Mouse (Mus musculus) MEL (cell line): Measurements from ENCODE around the gene Polr2i. TPM values are rescaled to one million over a fixed set of nuclear protein-coding genes. Genes with fewer than 3 reads are reported as not detected.
A peak's percentile ranks its signal among the peaks of the same experiment; 100 is the strongest.

Experiments
- DNase-seq: peaks from one replicate; pipeline ENCODE4 v3.0.0; 2011; ENCODE audit warnings: low read depth, low spot score
- H3K27ac ChIP-seq: 2 replicates; pipeline ENCODE4 v1.5.1; 2012; ENCODE audit warnings: low read depth, mild to moderate bottlenecking, control low read depth, low read length, moderate library complexity; ENCODE audit not compliant: control insufficient read depth
- H3K27me3 ChIP-seq, 2 experiments: fragments of 150-350 bp in 1 of 2; sonication (generic) in 1 of 2; 2 replicates each; pipeline ENCODE4 v1.6.1; 2012; ENCODE audit warnings: low read length in 2 of 2, mild to moderate bottlenecking in 2 of 2, improper control_type of control experiment in 1 of 2, moderate library complexity in 1 of 2; ENCODE audit not compliant: insufficient read depth in 2 of 2, control insufficient read depth in 1 of 2
- H3K36me3 ChIP-seq, 2 experiments: 2 replicates each; pipeline ENCODE4 v1.6.1; 2012 to 2014; ENCODE audit warnings: low read length in 2 of 2, improper control_type of control experiment in 1 of 2, inconsistent platforms in 1 of 2, mild to moderate bottlenecking in 1 of 2; ENCODE audit not compliant: insufficient read depth in 2 of 2, control insufficient read depth in 1 of 2
- H3K4me1 ChIP-seq, 2 experiments: fragments of 150-350 bp in 1 of 2; sonication (generic) in 1 of 2; 2 replicates each; pipeline ENCODE4 v1.6.1; 2012; ENCODE audit warnings: low read length in 2 of 2, improper control_type of control experiment in 1 of 2, mild to moderate bottlenecking in 1 of 2; ENCODE audit not compliant: insufficient read depth in 2 of 2, control insufficient read depth in 1 of 2
- H3K4me3 ChIP-seq, 2 experiments: fragments of 150-350 bp in 1 of 2; sonication (generic) in 1 of 2; 2 replicates each; pipeline ENCODE4 v1.5.1; 2012; ENCODE audit warnings: low read depth in 2 of 2, low read length in 2 of 2, mild to moderate bottlenecking in 2 of 2, moderate library complexity in 2 of 2, control low read depth in 1 of 2, improper control_type of control experiment in 1 of 2; ENCODE audit not compliant: control insufficient read depth in 1 of 2, insufficient read depth in 1 of 2
- H3K79me2 ChIP-seq: 2 replicates; pipeline ENCODE4 v1.6.1; 2012; ENCODE audit warnings: mild to moderate bottlenecking, low read length, moderate library complexity; ENCODE audit not compliant: control insufficient read depth, poor library complexity, insufficient read depth
- H3K9ac ChIP-seq: 2 replicates; pipeline ENCODE4 v1.6.1; 2012; ENCODE audit warnings: low read depth, mild to moderate bottlenecking, control low read depth, low read length, moderate library complexity; ENCODE audit not compliant: control insufficient read depth, poor library complexity, severe bottlenecking
- H3K9me3 ChIP-seq: fragments of 150-350 bp; sonication (generic); replicated peaks from 2 replicates; pipeline ENCODE4 v1.6.1; 2012; ENCODE audit warnings: mild to moderate bottlenecking, low read length, improper control_type of control experiment, moderate library complexity; ENCODE audit not compliant: insufficient read depth
- BHLHE40 ChIP-seq: IDR thresholded peaks from 2 replicates; pipeline ENCODE4 v1.6.1; 2012; ENCODE audit warnings: low read depth, mild to moderate bottlenecking, inconsistent platforms, low read length, improper control_type of control experiment, borderline replicate concordance
- CTCF ChIP-seq, 3 experiments: IDR thresholded peaks in 2 of 3; conservative IDR thresholded peaks in 1 of 3; 2 replicates each; pipeline ENCODE4 v1.5.1; 2011 to 2012; ENCODE audit warnings: low read length in 3 of 3, low read depth in 2 of 3, mild to moderate bottlenecking in 2 of 3, improper control_type of control experiment in 1 of 3, inconsistent platforms in 1 of 3, mixed read lengths in 1 of 3, moderate library complexity in 1 of 3; ENCODE audit not compliant: control insufficient read depth in 1 of 3, insufficient read depth in 1 of 3, poor library complexity in 1 of 3, severe bottlenecking in 1 of 3
- E2F4 ChIP-seq: IDR thresholded peaks from 2 replicates; pipeline ENCODE4 v1.6.1; 2011; ENCODE audit warnings: low read depth, low read length, improper control_type of control experiment, borderline replicate concordance
- EP300 ChIP-seq, 2 experiments: IDR thresholded peaks; 2 replicates each; pipeline ENCODE4 v1.6.1; 2011; ENCODE audit warnings: improper control_type of control experiment in 2 of 2, low read length in 2 of 2, low read depth in 1 of 2, mild to moderate bottlenecking in 1 of 2
- ETS1 ChIP-seq: IDR thresholded peaks from 2 replicates; pipeline ENCODE4 v1.6.1; 2012; ENCODE audit warnings: low read depth, mild to moderate bottlenecking, inconsistent platforms, low read length, improper control_type of control experiment, moderate library complexity
- GABPA ChIP-seq: IDR thresholded peaks from 2 replicates; pipeline ENCODE4 v1.6.1; 2012; ENCODE audit warnings: low read depth, mild to moderate bottlenecking, inconsistent platforms, low read length, improper control_type of control experiment, moderate library complexity
- GATA1 ChIP-seq: IDR thresholded peaks from 2 replicates; pipeline ENCODE4 v1.6.1; 2011; ENCODE audit warnings: low read depth, low read length, improper control_type of control experiment
- HCFC1 ChIP-seq: IDR thresholded peaks from 2 replicates; pipeline ENCODE4 v1.6.1; 2012; ENCODE audit warnings: low read depth, mild to moderate bottlenecking, inconsistent platforms, low read length, improper control_type of control experiment, moderate library complexity
- JUND ChIP-seq: IDR thresholded peaks from 2 replicates; pipeline ENCODE4 v1.6.1; 2011; ENCODE audit warnings: low read depth, mild to moderate bottlenecking, improper control_type of control experiment, low read length
- KAT2A ChIP-seq: conservative IDR thresholded peaks from 2 replicates; pipeline ENCODE4 v1.6.1; 2012; ENCODE audit warnings: low read depth, low read length, improper control_type of control experiment, inconsistent platforms
- MAX ChIP-seq: IDR thresholded peaks from 2 replicates; pipeline ENCODE4 v1.6.1; 2011; ENCODE audit warnings: low read length, improper control_type of control experiment
- MAZ ChIP-seq: IDR thresholded peaks from 2 replicates; pipeline ENCODE4 v1.6.1; 2012; ENCODE audit warnings: low read depth, mild to moderate bottlenecking, inconsistent platforms, low read length, improper control_type of control experiment
- MEF2A ChIP-seq: IDR thresholded peaks from 2 replicates; pipeline ENCODE4 v1.6.1; 2014; ENCODE audit warnings: low read depth, mild to moderate bottlenecking, inconsistent platforms, low read length, improper control_type of control experiment; ENCODE audit not compliant: poor library complexity, insufficient replicate concordance, severe bottlenecking; ENCODE audit errors: extremely low read depth
- MXI1 ChIP-seq: IDR thresholded peaks from 2 replicates; pipeline ENCODE4 v1.6.1; 2011; ENCODE audit warnings: mild to moderate bottlenecking, low read depth, low read length, improper control_type of control experiment
- MYB ChIP-seq: IDR thresholded peaks from 2 replicates; pipeline ENCODE4 v1.6.1; 2011; ENCODE audit warnings: mild to moderate bottlenecking, low read depth, low read length, improper control_type of control experiment
- MYC ChIP-seq: IDR thresholded peaks from 2 replicates; pipeline ENCODE4 v1.6.1; 2011; ENCODE audit warnings: low read depth, mild to moderate bottlenecking, low read length, improper control_type of control experiment, moderate library complexity
- NELFE ChIP-seq: IDR thresholded peaks from 2 replicates; pipeline ENCODE4 v1.6.1; 2011; ENCODE audit warnings: low read depth, low read length, improper control_type of control experiment
- POLR2AphosphoS5 ChIP-seq: IDR thresholded peaks from 2 replicates; pipeline ENCODE4 v1.6.1; 2012; ENCODE audit warnings: low read depth, borderline replicate concordance, mild to moderate bottlenecking, inconsistent platforms, low read length, moderate library complexity, mixed read lengths
- SMC3 ChIP-seq: IDR thresholded peaks from 2 replicates; pipeline ENCODE4 v1.6.1; 2011; ENCODE audit warnings: low read depth, low read length, improper control_type of control experiment
- UBTF ChIP-seq: IDR thresholded peaks from 2 replicates; pipeline ENCODE4 v1.6.1; 2012; ENCODE audit warnings: low read depth, mild to moderate bottlenecking, inconsistent platforms, low read length, improper control_type of control experiment, moderate library complexity, borderline replicate concordance; ENCODE audit not compliant: insufficient read depth
- USF1 ChIP-seq: IDR thresholded peaks from 2 replicates; pipeline ENCODE4 v1.6.1; 2014; ENCODE audit warnings: low read depth, mild to moderate bottlenecking, inconsistent platforms, low read length, improper control_type of control experiment, moderate library complexity
- ZKSCAN1 ChIP-seq: IDR thresholded peaks from 2 replicates; pipeline ENCODE4 v1.6.1; 2012; ENCODE audit warnings: low read depth, mild to moderate bottlenecking, inconsistent platforms, low read length, improper control_type of control experiment, moderate library complexity
- ZMIZ1 ChIP-seq: IDR thresholded peaks from 2 replicates; pipeline ENCODE4 v1.6.1; 2012; ENCODE audit warnings: low read depth, mild to moderate bottlenecking, inconsistent platforms, low read length, improper control_type of control experiment, moderate library complexity
- ZNF384 ChIP-seq: IDR thresholded peaks from 2 replicates; pipeline ENCODE4 v1.6.1; 2012; ENCODE audit warnings: low read depth, mild to moderate bottlenecking, inconsistent platforms, low read length, improper control_type of control experiment
- polyA plus RNA-seq, 2 experiments: library from polyadenylated mRNA; stranded (reverse) in 1 of 2; unstranded in 1 of 2; fragments of >175 nt in 1 of 2; fragments of >200 nt in 1 of 2; gene quantifications; 2 replicates each; pipeline versions ENCODE4 v1.2.1 to v1.2.4; 2012; ENCODE audit warnings: low replicate concordance in 2 of 2, low read depth in 1 of 2; ENCODE audit not compliant: insufficient read length in 2 of 2, insufficient read depth in 1 of 2, missing spikeins in 1 of 2
- total RNA-seq: library from RNA; depleted of rRNA; stranded (reverse); fragments of 300-350 nt; gene quantifications from 2 replicates; pipeline ENCODE4 v1.2.3, GENCODE M21; 2012

Gene Polr2i
- total and polyA plus RNA-seq, 3 experiments, result 118 to 128 TPM; not detected in 1

DNA sequence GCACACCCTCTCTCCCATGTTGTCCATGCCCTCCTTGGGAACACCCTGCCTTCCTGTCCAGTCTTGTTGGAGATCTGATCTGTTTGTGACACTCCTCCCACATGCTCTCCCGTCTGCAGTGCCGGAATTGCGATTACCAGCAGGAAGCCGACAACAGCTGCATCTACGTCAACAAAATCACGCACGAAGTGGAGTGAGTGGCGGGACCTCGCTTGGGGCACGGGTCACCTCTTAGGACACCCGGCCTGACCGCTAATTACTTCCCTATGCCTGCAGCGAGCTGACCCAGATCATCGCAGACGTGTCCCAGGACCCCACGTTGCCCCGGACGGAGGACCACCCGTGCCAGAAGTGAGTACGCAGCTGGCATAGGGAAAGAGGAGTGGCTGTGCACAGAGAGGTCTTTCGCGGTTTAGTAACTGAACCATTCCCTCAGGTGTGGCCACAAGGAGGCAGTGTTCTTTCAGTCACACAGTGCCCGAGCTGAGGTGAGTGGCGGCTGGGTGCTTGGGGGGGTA lies 942 bp downstream of the Polr2i start:
- peak; percentile 41 for DNase-seq
- TF ChIP-seq CTCF (IDR thresholded peaks at IDR 0.05 in 2 of 3, conservative IDR thresholded peaks at IDR 0.05 in 1 of 3; ENCODE audit: control insufficient read depth in 1 of 3, insufficient read depth in 1 of 3, low read depth in 2 of 3, low read length in 3 of 3, poor library complexity in 1 of 3, severe bottlenecking in 1 of 3) (peak; percentile 5 to 50 (median 26); a peak in 4 of 6 replicates), NELFE (no peak)
- TF ChIP-seq, all 39 proteins: peak for 1
- H3K4me3 ChIP-seq, result peak overlapping the region; percentile 59 to 81
- H3K27me3 ChIP-seq, result no peaks in the 10 kb centered on the region
- no peak overlapping the region; the same call in 1 of the 2 replicates for H3K27ac ChIP-seq
- H3K4me1 ChIP-seq, result peaks cover 0 to 9% of the 10 kb centered on the region in 2 experiments; a peak in 1 of 4 replicates
- no peaks in the 10 kb centered on the region for H3K36me3 ChIP-seq
- H3K79me2 ChIP-seq, result peaks cover 7% of the 10 kb centered on the region
- H3K9ac ChIP-seq, result peak overlapping the region; percentile 74
- H3K9me3 ChIP-seq, result no peaks in the 10 kb centered on the region

DNA sequence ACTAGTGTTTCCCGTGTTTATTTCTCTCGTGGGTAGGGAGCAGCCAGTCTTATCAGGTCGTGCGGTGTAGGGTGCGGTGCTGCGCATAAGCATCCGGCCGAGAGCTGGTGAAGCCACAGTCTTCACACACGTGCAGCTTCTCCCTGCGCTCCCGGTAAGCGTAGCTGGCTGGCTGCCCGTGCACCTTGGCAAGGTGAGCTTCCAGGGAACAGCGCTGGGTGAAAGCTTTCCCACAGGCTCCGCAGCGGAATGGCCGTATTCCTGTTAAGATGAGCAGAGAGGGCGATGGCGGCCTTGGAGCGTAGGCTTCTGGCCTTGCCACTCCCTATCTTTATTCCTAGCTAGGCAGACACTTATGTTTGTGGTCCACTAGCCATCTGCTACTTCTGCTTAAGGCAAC lies 1.6 kb downstream of the Polr2i start:
- Histone ChIP-seq H3K36me3 (no peaks in the 10 kb centered on the region), H3K27ac (no peak overlapping the region), H3K27me3 (no peaks in the 10 kb centered on the region), H3K4me1 (peaks cover 0 to 9% of the 10 kb centered on the region in 2 experiments; a peak in 1 of 4 replicates), H3K9ac (no peak overlapping the region), H3K4me3 (no peak overlapping the region), H3K9me3 (no peaks in the 10 kb centered on the region), H3K79me2 (peaks cover 7% of the 10 kb centered on the region)
- DNase-seq, result no peak
- no peak for TF ChIP-seq MAZ
- no peak for TF ChIP-seq MAX
- TF ChIP-seq ETS1, result no peak
- TF ChIP-seq USF1, result no peak
- TF ChIP-seq ZKSCAN1, result no peak
- TF ChIP-seq HCFC1, result no peak
- TF ChIP-seq E2F4, result no peak
- no peak for TF ChIP-seq EP300 (IDR thresholded peaks at IDR 0.05; ENCODE audit: low read depth in 1 of 2, low read length in 2 of 2)

DNA sequence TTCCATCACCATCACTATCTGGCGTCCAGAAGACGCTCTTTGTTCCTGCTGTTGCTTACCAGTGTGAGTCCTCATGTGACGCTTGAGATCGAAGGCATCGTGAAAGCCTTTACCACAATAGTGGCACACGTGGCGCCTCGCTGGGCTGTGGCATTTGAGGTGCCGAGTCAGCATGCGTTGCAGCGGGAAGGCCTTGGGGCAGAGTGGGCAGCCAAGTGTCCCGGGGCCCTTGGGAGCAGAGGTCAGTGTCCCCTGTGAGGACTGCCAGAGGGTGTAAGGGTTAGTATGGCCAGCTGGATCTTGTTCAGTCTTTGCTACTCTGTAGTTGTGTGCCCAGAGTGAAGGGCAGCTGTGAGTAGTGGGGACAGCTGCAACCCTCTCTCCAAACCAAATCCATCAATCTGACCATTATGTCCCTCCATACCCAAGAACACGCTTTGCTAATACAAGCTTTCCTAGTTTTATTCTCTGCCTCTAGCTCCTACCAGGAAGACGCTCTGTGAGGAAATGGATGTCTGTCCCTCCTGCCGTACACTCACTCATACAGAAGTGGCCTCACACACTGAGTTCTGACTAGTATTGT lies 2.6 kb downstream of the Polr2i start:
- Histone ChIP-seq H3K27ac (no peak overlapping the region), H3K36me3 (no peaks in the 10 kb centered on the region), H3K79me2 (peaks cover 7% of the 10 kb centered on the region), H3K4me1 (peaks cover 0 to 9% of the 10 kb centered on the region in 2 experiments; a peak in 1 of 4 replicates), H3K4me3 (no peak overlapping the region), H3K27me3 (no peaks in the 10 kb centered on the region), H3K9ac (no peak overlapping the region), H3K9me3 (no peaks in the 10 kb centered on the region)
- DNase-seq, result no peak
- TF ChIP-seq MYB (no peak), ZNF384 (no peak), BHLHE40 (no peak), KAT2A (no peak), CTCF (IDR thresholded peaks at IDR 0.05 in 2 of 3, conservative IDR thresholded peaks at IDR 0.05 in 1 of 3; ENCODE audit: control insufficient read depth in 1 of 3, insufficient read depth in 1 of 3, low read depth in 2 of 3, low read length in 3 of 3, poor library complexity in 1 of 3, severe bottlenecking in 1 of 3) (no peak), ZMIZ1 (no peak), JUND (no peak), GATA1 (no peak), MXI1 (no peak), HCFC1 (no peak), ZKSCAN1 (no peak), POLR2AphosphoS5 (no peak), GABPA (no peak), MAZ (no peak), UBTF (no peak), MEF2A (no peak), MYC (no peak), SMC3 (no peak)
